Mouse (Mus musculus) heart, embryonic 12.5 days (tissue): Measurements from ENCODE around the gene H2al1d. TPM values are rescaled to one million over a fixed set of nuclear protein-coding genes. Genes with fewer than 3 reads are reported as not detected.
"Not testable (repeated sequence)": the region's sequence is repeated elsewhere in the genome, so short reads cannot be mapped to it uniquely, and the experiment has no call there.

ENCODE experiments used
- ATAC-seq: fragments of 200-750 bp; cut with Nextera tagmentation; 2 replicates; pipeline ENCODE4 v1.8.0; 2017; ENCODE audit warnings: moderate TSS enrichment, moderate library complexity; ENCODE audit not compliant: insufficient number of reproducible peaks, low FRiP score
- H3K27ac ChIP-seq: fragments of 300-500 bp; sonication (generic); 2 replicates; pipeline ENCODE4 v1.5.1; 2016; ENCODE audit warnings: mild to moderate bottlenecking, moderate library complexity; ENCODE audit not compliant: poor library complexity, severe bottlenecking
- H3K27me3 ChIP-seq: fragments of 300-500 bp; sonication (generic); replicated peaks from 2 replicates; pipeline ENCODE4 v1.6.1; 2016; ENCODE audit warnings: mild to moderate bottlenecking, moderate library complexity
- H3K36me3 ChIP-seq: fragments of 300-500 bp; sonication (generic); 2 replicates; pipeline ENCODE4 v1.6.1; 2016; ENCODE audit warnings: mild to moderate bottlenecking, moderate library complexity
- H3K4me1 ChIP-seq: fragments of 300-500 bp; sonication (generic); replicated peaks from 2 replicates; pipeline ENCODE4 v1.6.1; 2016; ENCODE audit warnings: mild to moderate bottlenecking
- H3K4me2 ChIP-seq: fragments of 300-500 bp; sonication (generic); 2 replicates; pipeline ENCODE4 v1.6.1; 2016; ENCODE audit warnings: mild to moderate bottlenecking, moderate library complexity
- H3K4me3 ChIP-seq: fragments of 300-500 bp; sonication (generic); 2 replicates; pipeline ENCODE4 v1.5.1; 2016; ENCODE audit warnings: mild to moderate bottlenecking
- H3K9ac ChIP-seq: fragments of 300-500 bp; sonication (generic); 2 replicates; pipeline ENCODE4 v1.6.1; 2016; ENCODE audit warnings: mild to moderate bottlenecking, moderate library complexity
- H3K9me3 ChIP-seq: fragments of 300-500 bp; sonication (generic); replicated peaks from 2 replicates; pipeline ENCODE4 v1.6.1; 2016; ENCODE audit warnings: mild to moderate bottlenecking, moderate library complexity
- WGBS: fragments of 180-500 bp; shearing (Covaris S2); methylation state at CpG from one replicate; pipeline ENCODE4 v1.1.7; 2016; 5-methylcytosine and 5-hydroxymethylcytosine counted together
- polyA plus RNA-seq: library from polyadenylated mRNA; unstranded; fragments of >200 nt; fragmentation: Nextera tagmentation; extraction: Ambion mirVana; gene quantifications from 2 replicates; pipeline ENCODE4 v1.2.1, GENCODE M21; 2016

Gene H2al1d
- polyA plus RNA-seq, 1 experiment from 2014 or later = not detected

DNA sequence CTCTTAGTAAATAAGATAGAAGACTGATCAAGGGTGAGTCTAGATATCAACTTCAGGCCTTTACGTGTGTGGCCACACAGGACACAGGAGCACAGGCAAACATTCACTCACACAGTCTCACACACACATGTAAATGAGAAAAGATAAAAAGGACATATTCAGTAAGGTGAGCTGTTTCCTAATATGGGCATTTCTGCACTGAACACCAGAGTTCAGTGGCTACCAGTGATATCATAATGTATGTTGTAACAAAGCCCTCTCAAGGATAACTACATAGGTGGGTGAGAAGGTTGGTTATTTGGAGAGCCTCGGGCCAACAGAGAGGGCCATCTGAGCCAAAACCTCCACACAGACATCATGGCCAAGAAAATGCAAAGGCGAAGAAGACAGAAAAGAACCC is 3.0 kb downstream of the H2al1d start, which contains the start of gene H2al1e:
Gene H2al1e (plus strand): TSS at position 301 of the 400 bp plus-strand sequence.
- H3K9me3 ChIP-seq, H3K4me1 ChIP-seq, H3K36me3 ChIP-seq, ATAC-seq, H3K9ac ChIP-seq, H3K27me3 ChIP-seq, H3K27ac ChIP-seq, H3K4me3 ChIP-seq, H3K4me2 ChIP-seq: not testable (repeated sequence)
- WGBS = no CpG with 5 or more reads among the region's 3 CpGs

DNA sequence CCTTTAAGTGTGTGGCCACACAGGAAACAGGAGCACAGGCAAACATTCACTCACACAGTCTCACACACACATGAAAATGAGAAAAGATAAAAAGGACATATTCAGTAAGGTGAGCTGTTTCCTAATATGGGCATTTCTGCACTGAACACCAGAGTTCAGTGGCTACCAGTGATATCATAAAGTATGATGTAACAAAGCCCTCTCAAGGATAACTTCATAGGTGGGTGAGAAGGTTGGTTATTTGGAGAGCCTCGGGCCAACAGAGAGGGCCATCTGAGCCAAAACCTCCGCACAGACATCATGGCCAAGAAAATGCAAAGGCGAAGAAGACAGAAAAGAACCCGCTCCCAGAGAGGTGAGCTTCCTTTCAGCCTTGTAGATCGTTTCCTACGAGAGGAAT is 6.2 kb downstream of the H2al1d start, which contains the start of gene H2al1f:
Gene H2al1f (plus strand): TSS at position 301 of the 400 bp plus-strand sequence.
- not testable (repeated sequence) for H3K27ac ChIP-seq, H3K36me3 ChIP-seq, H3K4me1 ChIP-seq, ATAC-seq, H3K27me3 ChIP-seq, H3K4me3 ChIP-seq, H3K9ac ChIP-seq, H3K4me2 ChIP-seq, H3K9me3 ChIP-seq
- no CpG with 5 or more reads among the region's 6 CpGs for WGBS

DNA sequence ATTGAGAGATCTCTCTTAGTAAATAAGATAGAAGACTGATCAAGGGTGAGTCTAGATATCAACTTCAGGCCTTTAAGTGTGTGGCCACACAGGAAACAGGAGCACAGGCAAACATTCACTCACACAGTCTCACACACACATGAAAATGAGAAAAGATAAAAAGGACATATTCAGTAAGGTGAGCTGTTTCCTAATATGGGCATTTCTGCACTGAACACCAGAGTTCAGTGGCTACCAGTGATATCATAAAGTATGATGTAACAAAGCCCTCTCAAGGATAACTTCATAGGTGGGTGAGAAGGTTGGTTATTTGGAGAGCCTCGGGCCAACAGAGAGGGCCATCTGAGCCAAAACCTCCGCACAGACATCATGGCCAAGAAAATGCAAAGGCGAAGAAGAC is 9.3 kb downstream of the H2al1d start, which contains the start of gene H2al1g:
Gene H2al1g (plus strand): TSS at position 301 of the 400 bp plus-strand sequence.
- not testable (repeated sequence) for H3K9ac ChIP-seq, H3K4me3 ChIP-seq, H3K36me3 ChIP-seq, H3K9me3 ChIP-seq, H3K27me3 ChIP-seq, H3K4me1 ChIP-seq, H3K27ac ChIP-seq, H3K4me2 ChIP-seq, ATAC-seq
- no CpG with 5 or more reads among the region's 3 CpGs for WGBS

- not testable (repeated sequence) for H3K4me3 ChIP-seq, H3K4me1 ChIP-seq, H3K27me3 ChIP-seq, ATAC-seq, H3K9ac ChIP-seq, H3K9me3 ChIP-seq, H3K4me2 ChIP-seq, H3K36me3 ChIP-seq, H3K27ac ChIP-seq
- WGBS = no CpG with 5 or more reads among the region's 6 CpGs
Measured at GRCm38 (mm10) chrX:11321192-11321591, 12.6 kb downstream of the H2al1d start, which contains the start of gene H2al1h. Gene H2al1h, plus strand, starts transcription at chrX:11321492.

- H3K27ac ChIP-seq, ATAC-seq, H3K36me3 ChIP-seq, H3K4me3 ChIP-seq, H3K9ac ChIP-seq, H3K9me3 ChIP-seq, H3K27me3 ChIP-seq, H3K4me1 ChIP-seq, H3K4me2 ChIP-seq: not testable (repeated sequence)
- WGBS = 80% methylated on average over 5 of the region's 5 CpGs
Measured at GRCm38 (mm10) chrX:11324359-11324758, 15.7 kb downstream of the H2al1d start, which contains the start of gene H2al1i. Gene H2al1i, plus strand, starts transcription at chrX:11324659.

DNA sequence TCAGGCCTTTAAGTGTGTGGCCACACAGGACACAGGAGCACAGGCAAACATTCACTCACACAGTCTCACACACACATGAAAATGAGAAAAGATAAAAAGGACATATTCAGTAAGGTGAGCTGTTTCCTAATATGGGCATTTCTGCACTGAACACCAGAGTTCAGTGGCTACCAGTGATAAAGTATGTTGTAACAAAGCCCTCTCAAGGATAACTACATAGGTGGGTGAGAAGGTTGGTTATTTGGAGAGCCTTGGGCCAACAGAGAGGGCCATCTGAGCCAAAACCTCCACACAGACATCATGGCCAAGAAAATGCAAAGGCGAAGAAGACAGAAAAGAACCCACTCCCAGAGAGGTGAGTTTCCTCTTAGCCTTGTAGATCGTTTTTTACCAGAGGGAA is 18.9 kb downstream of the H2al1d start, which contains the start of gene H2al1j:
Gene H2al1j (plus strand): TSS at position 301 of the 400 bp plus-strand sequence.
- not testable (repeated sequence) for H3K4me2 ChIP-seq, H3K36me3 ChIP-seq, H3K9ac ChIP-seq, H3K4me3 ChIP-seq, H3K4me1 ChIP-seq, H3K27me3 ChIP-seq, H3K9me3 ChIP-seq, H3K27ac ChIP-seq, ATAC-seq
- 82% methylated on average over 2 of the region's 2 CpGs for WGBS

- Histone ChIP-seq H3K9me3 (no peaks in the 10 kb centered on the region), H3K4me3 (no peak overlapping the region), H3K4me2 (no peak overlapping the region), H3K9ac (no peak overlapping the region), H3K27me3 (peaks cover 9% of the 10 kb centered on the region; the same call in 1 of the 2 replicates), H3K4me1 (no peaks in the 10 kb centered on the region), H3K36me3 (no peaks in the 10 kb centered on the region), H3K27ac (no peak overlapping the region)
- WGBS = 52% methylated on average over 9 of the region's 9 CpGs
- ATAC-seq = no peak
Measured at GRCm38 (mm10) chrX:11345762-11346161, 37.1 kb downstream of the H2al1d start.

DNA sequence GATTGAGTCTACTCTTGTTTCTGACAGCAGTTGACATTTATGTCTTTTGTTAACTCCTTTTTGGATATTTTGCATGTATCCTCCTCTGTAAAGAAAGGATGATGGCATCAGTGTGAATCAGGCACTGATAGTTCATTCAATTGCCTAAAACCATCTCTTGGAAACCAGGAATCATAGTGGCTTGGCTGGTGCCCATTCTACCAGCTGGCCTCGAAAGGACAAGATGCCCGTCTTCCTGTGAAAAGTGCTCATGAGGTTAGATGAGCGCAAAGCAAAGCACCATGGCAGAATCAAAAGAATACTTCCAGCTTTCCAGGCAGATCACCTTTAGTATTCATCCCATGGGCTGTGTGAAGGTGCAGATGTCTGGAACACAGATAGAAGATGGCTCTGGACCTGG is 38.1 kb downstream of the H2al1d start:
- H3K4me2 ChIP-seq = no peak overlapping the region
- 80% methylated on average over 3 of the region's 3 CpGs for WGBS

More for the DNA sequence above, 38.1 kb downstream of the H2al1d start:
- H3K27ac ChIP-seq = no peak overlapping the region
- H3K36me3 ChIP-seq = no peaks in the 10 kb centered on the region
- H3K27me3 ChIP-seq = peaks cover 9% of the 10 kb centered on the region; the same call in 1 of the 2 replicates
- H3K9ac ChIP-seq = no peak overlapping the region
- no peak for ATAC-seq
- no peak overlapping the region for H3K4me3 ChIP-seq
- no peaks in the 10 kb centered on the region for H3K9me3 ChIP-seq
- no peaks in the 10 kb centered on the region for H3K4me1 ChIP-seq

Other genes with a start within 250 kb of the H2al1d start
- gene H2al1a, start 9.6 kb upstream of the H2al1d start, polyA plus RNA-seq = not detected in 2 replicates
- gene H2al1b, start 6.4 kb upstream of the H2al1d start, polyA plus RNA-seq = not detected in 2 replicates
- gene H2al1c, start 3.2 kb upstream of the H2al1d start, polyA plus RNA-seq = not detected in 2 replicates
- not detected in 2 replicates for gene H2al1e, start 3.1 kb downstream of the H2al1d start, polyA plus RNA-seq
- gene H2al1f, start 6.3 kb downstream of the H2al1d start, polyA plus RNA-seq = not detected in 2 replicates
- not detected in 2 replicates for gene H2al1g, start 9.4 kb downstream of the H2al1d start, polyA plus RNA-seq
- gene H2al1h, start 12.7 kb downstream of the H2al1d start, polyA plus RNA-seq = not detected in 2 replicates
- gene H2al1i, start 15.8 kb downstream of the H2al1d start, polyA plus RNA-seq = not detected in 2 replicates
- gene H2al1j, start 19.0 kb downstream of the H2al1d start, polyA plus RNA-seq = not detected in 2 replicates